Mouse (Mus musculus) midbrain, embryonic 16.5 days (tissue): ENCODE measurements around the gene Ighmbp2. TPM values are rescaled to one million over a fixed set of nuclear protein-coding genes. Genes with fewer than 3 reads are reported as not detected.

Source experiments
- ATAC-seq: fragments of 200-750 bp; cut with Nextera tagmentation; 2 replicates; pipeline ENCODE4 v1.8.0; 2017; ENCODE audit warnings: moderate TSS enrichment
- H3K27ac ChIP-seq: fragments of 300-500 bp; sonication (generic); 2 replicates; pipeline ENCODE4 v1.5.1; 2014; ENCODE audit warnings: mild to moderate bottlenecking, low read length, mixed read lengths
- H3K27me3 ChIP-seq: fragments of 300-500 bp; sonication (generic); 2 replicates; pipeline ENCODE4 v1.6.1; 2014; ENCODE audit warnings: low read depth, low read length, mixed read lengths; ENCODE audit not compliant: control insufficient read depth, insufficient read depth
- H3K36me3 ChIP-seq: fragments of 300-500 bp; sonication (generic); 2 replicates; pipeline ENCODE4 v1.6.1; 2014; ENCODE audit warnings: mild to moderate bottlenecking, low read length, moderate library complexity, mixed read lengths; ENCODE audit not compliant: control insufficient read depth, insufficient read depth
- H3K4me1 ChIP-seq: fragments of 300-500 bp; sonication (generic); 2 replicates; pipeline ENCODE4 v1.6.1; 2014; ENCODE audit warnings: mild to moderate bottlenecking, low read length, mixed read lengths; ENCODE audit not compliant: control insufficient read depth, insufficient read depth
- H3K4me2 ChIP-seq: fragments of 300-500 bp; sonication (generic); 2 replicates; pipeline ENCODE4 v1.6.1; 2014; ENCODE audit warnings: mild to moderate bottlenecking, low read length, mixed read lengths
- H3K4me3 ChIP-seq: fragments of 300-500 bp; sonication (generic); 2 replicates; pipeline ENCODE4 v1.5.1; 2014; ENCODE audit warnings: low read depth, mild to moderate bottlenecking, low read length, moderate library complexity, mixed read lengths
- H3K9ac ChIP-seq: fragments of 300-500 bp; sonication (generic); 2 replicates; pipeline ENCODE4 v1.6.1; 2014; ENCODE audit warnings: low read depth, low read length, mixed read lengths
- H3K9me3 ChIP-seq: fragments of 300-500 bp; sonication (generic); replicated peaks from 2 replicates; pipeline ENCODE4 v1.6.1; 2014; ENCODE audit warnings: mild to moderate bottlenecking, low read length, mixed read lengths; ENCODE audit not compliant: control insufficient read depth, poor library complexity, severe bottlenecking
- WGBS: fragments of 180-500 bp; shearing (Covaris S2); extraction: QIAGEN DNeasy Blood & Tissue Kit; methylation state at CpG from one replicate; pipeline ENCODE4 v1.1.7; 2014; 5-methylcytosine and 5-hydroxymethylcytosine counted together
- polyA plus RNA-seq: library from polyadenylated mRNA; unstranded; fragments of >200 nt; fragmentation: Nextera tagmentation; extraction: Ambion mirVana; gene quantifications from 2 replicates; pipeline ENCODE4 v1.2.1, GENCODE M21; 2015

Gene Ighmbp2
- polyA plus RNA-seq, 1 experiment from 2014 or later: 11.2 TPM

DNA sequence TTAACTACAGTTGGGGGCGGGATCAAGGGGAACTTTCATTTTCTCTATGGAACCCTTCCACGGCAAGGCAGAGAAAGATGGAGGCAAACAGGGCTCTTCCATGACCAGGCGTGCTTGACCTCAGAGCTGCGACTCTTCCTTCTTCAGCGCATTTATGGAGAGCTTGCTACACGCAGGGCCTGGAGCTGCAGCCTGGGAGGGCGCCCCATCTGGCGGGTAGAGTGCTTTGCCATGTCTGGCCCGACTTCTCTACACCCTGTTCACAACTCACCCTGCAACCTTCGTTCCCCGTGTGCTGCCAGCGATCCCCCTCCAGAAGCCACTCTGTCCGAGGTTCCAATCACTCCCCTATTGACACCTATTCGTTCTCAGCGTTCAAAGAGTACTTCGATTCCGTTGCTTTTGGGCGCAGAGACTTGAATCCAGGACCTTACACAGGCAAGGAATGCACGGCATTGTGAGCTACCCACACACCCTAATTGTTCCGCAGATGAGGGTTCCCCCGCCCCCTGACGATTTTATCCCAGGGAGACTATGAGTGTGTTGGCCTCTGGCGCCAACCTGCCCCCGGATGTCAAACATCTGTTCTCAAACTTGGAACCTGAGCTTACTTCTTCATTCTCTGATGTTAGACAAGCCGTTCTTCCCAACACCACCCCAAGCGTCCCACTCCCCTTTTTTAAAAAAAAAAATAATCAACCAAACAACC, 39.6 kb upstream of the Ighmbp2 start, which contains the start of gene Cpt1a:
Gene Cpt1a (plus strand): TSS at position 74 of the 709 bp plus-strand sequence.
- Histone ChIP-seq H3K27me3 (peaks cover 20% of the 10 kb centered on the region), H3K4me3 (peak within 1 kb of the TSS; percentile 50), H3K27ac (no peak within 1 kb of the TSS), H3K36me3 (no peaks in the 10 kb centered on the region), H3K9me3 (no peaks in the 10 kb centered on the region), H3K4me1 (peaks cover 32% of the 10 kb centered on the region), H3K4me2 (peak within 1 kb of the TSS; percentile 89), H3K9ac (peak within 1 kb of the TSS; percentile 66)
- 6% methylated on average over 26 of the region's 26 CpGs for WGBS
- no peak for ATAC-seq

DNA sequence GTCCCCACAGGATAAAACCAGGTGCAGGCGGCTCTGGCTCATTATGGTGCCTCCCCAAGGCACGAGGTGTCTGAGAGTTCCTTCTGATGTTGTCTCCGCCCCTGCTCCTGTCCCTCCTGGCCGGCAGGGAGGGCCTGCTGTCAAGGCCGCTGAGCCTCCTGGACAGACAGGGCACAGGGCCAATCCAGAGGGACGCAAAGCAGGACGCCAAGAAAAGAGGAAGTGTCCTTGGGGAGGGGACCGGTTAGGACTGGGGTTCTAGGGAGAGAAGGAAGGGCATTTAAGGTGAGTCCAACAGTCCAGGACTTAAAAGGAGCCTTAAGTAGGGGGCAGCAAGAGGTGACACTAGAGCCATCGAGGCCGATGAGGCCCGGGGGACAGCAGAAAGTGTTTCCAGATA, 38.8 kb upstream of the Ighmbp2 start:
- 10% methylated on average over 11 of the region's 11 CpGs for WGBS
- H3K4me1 ChIP-seq: peaks cover 32% of the 10 kb centered on the region
- no peak overlapping the region for H3K4me3 ChIP-seq
- no peak overlapping the region for H3K9ac ChIP-seq
- H3K27me3 ChIP-seq: peaks cover 20% of the 10 kb centered on the region
- ATAC-seq: no peak
- peak overlapping the region; percentile 89; the same call in 1 of the 2 replicates for H3K4me2 ChIP-seq
- no peaks in the 10 kb centered on the region for H3K36me3 ChIP-seq
- no peak overlapping the region for H3K27ac ChIP-seq
- H3K9me3 ChIP-seq: no peaks in the 10 kb centered on the region

GRCm38 (mm10) chr19:3320801-3321200, 38.0 kb upstream of the Ighmbp2 start:
- H3K4me3 ChIP-seq: no peak overlapping the region
- no peak overlapping the region for H3K27ac ChIP-seq
- peaks cover 20% of the 10 kb centered on the region for H3K27me3 ChIP-seq
- no peak overlapping the region for H3K9ac ChIP-seq
- ATAC-seq: no peak
- H3K4me1 ChIP-seq: peaks cover 26% of the 10 kb centered on the region
- no peak overlapping the region for H3K4me2 ChIP-seq
- H3K36me3 ChIP-seq: no peaks in the 10 kb centered on the region
- H3K9me3 ChIP-seq: no peaks in the 10 kb centered on the region
- 81% methylated on average over 3 of the region's 3 CpGs for WGBS

DNA sequence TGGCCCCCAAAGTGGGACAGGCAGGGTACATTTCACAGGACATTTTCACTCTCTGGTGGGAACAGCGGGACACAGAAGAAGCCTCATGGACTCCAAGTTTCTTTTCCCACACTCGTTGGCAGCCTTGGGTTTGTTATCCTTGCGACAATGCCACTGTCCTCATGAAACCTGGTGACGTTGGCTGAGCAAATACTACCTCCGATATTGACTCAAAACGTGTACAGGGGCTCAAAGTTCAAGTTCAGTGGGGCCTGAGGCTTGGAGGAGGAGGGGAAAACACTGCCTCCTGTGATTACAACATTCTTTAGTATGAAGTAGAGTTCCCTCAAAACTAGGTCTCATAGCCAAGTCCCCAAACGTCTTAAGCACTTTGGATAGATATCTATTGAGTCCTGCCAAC, 37.3 kb upstream of the Ighmbp2 start:
- no peak overlapping the region for H3K4me2 ChIP-seq
- no peak overlapping the region for H3K9ac ChIP-seq
- no peak for ATAC-seq
- WGBS: 84% methylated on average over 7 of the region's 7 CpGs
- no peaks in the 10 kb centered on the region for H3K9me3 ChIP-seq
- H3K27me3 ChIP-seq: peaks cover 20% of the 10 kb centered on the region
- H3K4me3 ChIP-seq: no peak overlapping the region
- no peaks in the 10 kb centered on the region for H3K36me3 ChIP-seq
- H3K27ac ChIP-seq: no peak overlapping the region
- H3K4me1 ChIP-seq: peaks cover 24% of the 10 kb centered on the region

DNA sequence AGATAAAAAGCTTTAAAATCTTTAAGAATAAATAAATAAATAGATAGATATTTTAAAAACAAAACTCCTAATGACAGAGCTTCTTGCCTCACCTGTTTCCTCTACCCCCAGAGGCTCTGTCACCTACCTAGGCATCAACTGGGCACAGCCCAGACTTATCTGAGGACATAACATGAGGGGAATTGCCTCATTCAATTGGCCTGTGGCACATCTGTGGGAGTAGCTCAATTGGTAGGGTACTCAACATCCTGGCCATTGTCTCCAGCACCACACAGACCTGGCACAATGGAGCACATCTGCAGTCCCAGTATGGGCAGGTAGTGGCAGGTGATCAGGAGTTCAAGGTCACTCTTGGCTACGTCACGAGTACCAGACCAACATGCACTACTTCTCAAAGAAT, 36.5 kb upstream of the Ighmbp2 start:
- Histone ChIP-seq H3K27me3 (peaks cover 20% of the 10 kb centered on the region), H3K4me1 (peaks cover 19% of the 10 kb centered on the region), H3K9me3 (no peaks in the 10 kb centered on the region), H3K36me3 (no peaks in the 10 kb centered on the region), H3K9ac (no peak overlapping the region), H3K27ac (no peak overlapping the region), H3K4me2 (no peak overlapping the region), H3K4me3 (no peak overlapping the region)
- 94% methylated on average over 2 of the region's 2 CpGs for WGBS
- ATAC-seq: no peak

DNA sequence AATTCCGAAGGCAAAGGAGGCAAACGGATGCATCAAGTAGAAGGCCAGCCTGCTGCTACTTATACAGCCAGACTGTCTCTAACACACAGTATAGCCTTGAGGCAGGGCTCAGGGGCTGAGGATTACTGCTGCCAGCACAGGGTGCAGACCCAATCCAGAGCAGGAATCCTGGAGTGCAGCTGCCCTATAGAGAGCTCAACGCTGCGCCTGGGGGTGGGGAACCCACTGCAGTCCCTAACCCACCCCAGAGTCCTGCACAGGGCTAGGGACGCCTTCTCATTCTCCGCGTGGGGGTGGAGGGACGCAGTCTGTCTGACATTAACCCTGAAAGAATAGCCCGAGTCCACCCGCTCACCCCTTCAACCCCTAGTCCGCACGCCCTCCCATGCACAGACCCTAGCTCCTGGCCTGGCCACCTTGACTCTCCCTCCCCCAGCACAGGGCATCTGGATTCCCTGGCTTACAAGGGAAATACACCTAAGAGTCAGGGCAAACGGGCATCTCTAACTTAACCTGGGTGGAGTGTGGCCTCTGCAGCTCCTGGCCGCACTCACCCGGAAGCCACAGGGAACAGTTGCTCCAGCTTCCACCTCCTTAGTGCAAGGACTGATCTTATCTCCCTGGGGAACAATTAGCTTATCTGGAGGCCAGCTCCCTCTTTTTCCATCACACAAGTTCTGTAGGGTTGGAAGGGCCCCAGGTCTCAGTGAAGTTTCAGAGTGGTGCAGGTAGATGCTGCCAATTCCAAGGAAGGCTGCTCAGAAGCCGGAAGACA, 24.5 kb upstream of the Ighmbp2 start:
- WGBS: 53% methylated on average over 16 of the region's 16 CpGs
- H3K27me3 ChIP-seq: no peaks in the 10 kb centered on the region
- ATAC-seq: no peak

GRCm38 (mm10) chr19:3304017-3304416, 21.2 kb upstream of the Ighmbp2 start:
- Histone ChIP-seq H3K4me1 (no peaks in the 10 kb centered on the region), H3K4me2 (no peak overlapping the region), H3K9ac (no peak overlapping the region), H3K27ac (no peak overlapping the region), H3K27me3 (no peaks in the 10 kb centered on the region), H3K4me3 (no peak overlapping the region), H3K9me3 (no peaks in the 10 kb centered on the region), H3K36me3 (no peaks in the 10 kb centered on the region)
- no peak for ATAC-seq
- 55% methylated on average over 4 of the region's 4 CpGs for WGBS

More for the DNA sequence above, 24.5 kb upstream of the Ighmbp2 start:
- H3K4me1 ChIP-seq: no peaks in the 10 kb centered on the region
- H3K36me3 ChIP-seq: no peaks in the 10 kb centered on the region
- H3K9me3 ChIP-seq: no peaks in the 10 kb centered on the region
- H3K27ac ChIP-seq: no peak overlapping the region
- H3K9ac ChIP-seq: no peak overlapping the region
- no peak overlapping the region for H3K4me3 ChIP-seq
- H3K4me2 ChIP-seq: no peak overlapping the region

GRCm38 (mm10) chr19:3297775-3298174, 15.0 kb upstream of the Ighmbp2 start:
- Histone ChIP-seq H3K4me1 (no peaks in the 10 kb centered on the region), H3K36me3 (0 out of 2 replicates have a peak, but pooled peaks cover 1% of the 10 kb centered on the region), H3K9ac (no peak overlapping the region), H3K4me2 (no peak overlapping the region), H3K4me3 (no peak overlapping the region), H3K27me3 (no peaks in the 10 kb centered on the region), H3K27ac (no peak overlapping the region), H3K9me3 (no peaks in the 10 kb centered on the region)
- no peak for ATAC-seq
- 92% methylated on average over 7 of the region's 7 CpGs for WGBS

DNA sequence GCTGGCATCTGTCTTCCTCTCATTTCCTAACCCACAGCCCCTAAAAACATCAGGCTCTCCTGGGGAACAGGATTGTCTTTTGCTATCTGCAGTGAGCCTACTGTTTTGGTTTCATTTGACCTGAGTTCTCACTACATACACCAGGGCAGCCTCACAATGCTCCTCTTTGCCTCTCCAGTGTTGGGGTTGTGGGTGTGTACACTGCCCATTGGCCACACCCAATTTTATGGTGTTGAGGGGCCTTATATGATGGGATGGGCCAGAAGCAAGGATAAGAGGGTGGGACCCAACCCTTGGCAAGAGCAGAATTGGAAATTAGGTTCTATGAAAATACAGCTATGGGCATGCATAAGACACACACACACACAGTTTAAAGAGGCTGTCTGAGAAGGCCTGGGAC, 14.2 kb upstream of the Ighmbp2 start:
- H3K9ac ChIP-seq: no peak overlapping the region
- no peak for ATAC-seq
- H3K4me3 ChIP-seq: no peak overlapping the region
- H3K4me2 ChIP-seq: no peak overlapping the region
- H3K27me3 ChIP-seq: no peaks in the 10 kb centered on the region
- H3K36me3 ChIP-seq: peaks cover 5% of the 10 kb centered on the region; the same call in 1 of the 2 replicates
- no peak overlapping the region for H3K27ac ChIP-seq
- H3K4me1 ChIP-seq: no peaks in the 10 kb centered on the region
- no peaks in the 10 kb centered on the region for H3K9me3 ChIP-seq
